Mouse (Mus musculus) midbrain, postnatal 0 days (tissue): ENCODE measurements around the gene Prcc. TPM values are rescaled to one million over a fixed set of nuclear protein-coding genes. Genes with fewer than 3 reads are reported as not detected.

Source experiments
- ATAC-seq: fragments of 200-750 bp; cut with Nextera tagmentation; 2 replicates; pipeline ENCODE4 v1.8.0; 2017; ENCODE audit warnings: moderate number of reproducible peaks, mild to moderate bottlenecking, moderate TSS enrichment, moderate library complexity; ENCODE audit not compliant: low FRiP score
- DNase-seq: peaks from one replicate; pipeline ENCODE4 v3.0.0-alpha.2; 2015; ENCODE audit warnings: low spot score
- H3K27ac ChIP-seq: fragments of 300-500 bp; sonication (generic); 2 replicates; pipeline ENCODE4 v1.5.1; 2014; ENCODE audit warnings: low read depth, mild to moderate bottlenecking, low read length, mixed read lengths
- H3K27me3 ChIP-seq: fragments of 300-500 bp; sonication (generic); 2 replicates; pipeline ENCODE4 v1.6.1; 2014; ENCODE audit warnings: low read length, control low read depth, mixed read lengths; ENCODE audit not compliant: insufficient read depth
- H3K36me3 ChIP-seq: fragments of 300-500 bp; sonication (generic); 2 replicates; pipeline ENCODE4 v1.6.1; 2014; ENCODE audit warnings: low read length, control low read depth, mixed read lengths; ENCODE audit not compliant: insufficient read depth
- H3K4me1 ChIP-seq: fragments of 300-500 bp; sonication (generic); 2 replicates; pipeline ENCODE4 v1.6.1; 2014; ENCODE audit warnings: mild to moderate bottlenecking, control low read depth, antibody characterized with exemption, low read length, mixed read lengths; ENCODE audit not compliant: insufficient read depth
- H3K4me2 ChIP-seq: fragments of 300-500 bp; sonication (generic); 2 replicates; pipeline ENCODE4 v1.6.1; 2014; ENCODE audit warnings: low read depth, mild to moderate bottlenecking, low read length, mixed read lengths; ENCODE audit not compliant: poor library complexity, severe bottlenecking
- H3K4me3 ChIP-seq: fragments of 300-500 bp; sonication (generic); 2 replicates; pipeline ENCODE4 v1.5.1; 2014; ENCODE audit warnings: low read depth, mild to moderate bottlenecking, low read length, moderate library complexity
- H3K9ac ChIP-seq: fragments of 300-500 bp; sonication (generic); replicated peaks from 2 replicates; pipeline ENCODE4 v1.6.1; 2014; ENCODE audit warnings: mild to moderate bottlenecking, low read length, moderate library complexity, mixed read lengths; ENCODE audit not compliant: poor library complexity, severe bottlenecking
- H3K9me3 ChIP-seq: fragments of 300-500 bp; sonication (generic); 2 replicates; pipeline ENCODE4 v1.6.1; 2016; ENCODE audit warnings: low read length, control low read depth
- CTCF ChIP-seq: IDR thresholded peaks from 2 replicates; pipeline ENCODE4 v1.5.1; 2016; ENCODE audit warnings: antibody characterized with exemption, mild to moderate bottlenecking
- WGBS: fragments of 180-500 bp; shearing (Covaris S2); extraction: QIAGEN DNeasy Blood & Tissue Kit; methylation state at CpG from one replicate; pipeline ENCODE4 v1.1.7; 2014; 5-methylcytosine and 5-hydroxymethylcytosine counted together
- polyA plus RNA-seq: library from polyadenylated mRNA; unstranded; fragments of >200 nt; fragmentation: Nextera tagmentation; extraction: Ambion mirVana; gene quantifications from 2 replicates; pipeline ENCODE4 v1.2.1, GENCODE M21; 2015
- total RNA-seq: library from RNA; depleted of rRNA; stranded (reverse); fragments of >200 nt; gene quantifications from 2 replicates; pipeline ENCODE4 v1.2.3, GENCODE M21; 2014; rRNA removed

The Prcc gene
- 92.6 and 94.8 TPM in 2 replicates for total RNA-seq
- polyA plus RNA-seq = 21.1 and 24.3 TPM in 2 replicates

- Histone ChIP-seq H3K4me2 (peak within 1 kb of the TSS; percentile 91), H3K4me3 (peak within 1 kb of the TSS; percentile 98), H3K9me3 (no peaks in the 10 kb centered on the region), H3K4me1 (peaks cover 13% of the 10 kb centered on the region), H3K36me3 (no peaks in the 10 kb centered on the region), H3K27me3 (no peaks in the 10 kb centered on the region), H3K27ac (peak within 1 kb of the TSS; percentile 85), H3K9ac (peak within 1 kb of the TSS; percentile 96)
- peak; percentile 100 for DNase-seq
- ATAC-seq = peak; percentile 99
- no peak for TF ChIP-seq CTCF
- WGBS = under 1% methylated on average over 29 of the region's 33 CpGs
These were observed at the start of gene Prcc for GRCm38 (mm10) chr3:87885281-87886003. TSS of gene Prcc (minus strand) at chr3:87885608.

GRCm38 (mm10) chr3:87935201-87935600 is 49.8 kb upstream of the Prcc start:
- Histone ChIP-seq H3K27me3 (no peaks in the 10 kb centered on the region), H3K4me2 (no peak overlapping the region), H3K4me1 (peaks cover 5% of the 10 kb centered on the region), H3K4me3 (no peak overlapping the region), H3K9me3 (no peaks in the 10 kb centered on the region), H3K9ac (no peak overlapping the region), H3K36me3 (peaks cover 33% of the 10 kb centered on the region), H3K27ac (no peak overlapping the region)
- no peak for ATAC-seq
- TF ChIP-seq CTCF = no peak
- no peak for DNase-seq
- WGBS = 86% methylated on average over 4 of the region's 4 CpGs

GRCm38 (mm10) chr3:87934501-87934900 is 49.1 kb upstream of the Prcc start:
- H3K4me1 ChIP-seq = peaks cover 5% of the 10 kb centered on the region
- H3K9me3 ChIP-seq = no peaks in the 10 kb centered on the region
- H3K27ac ChIP-seq = no peak overlapping the region
- no peak overlapping the region for H3K4me2 ChIP-seq
- peaks cover 31% of the 10 kb centered on the region for H3K36me3 ChIP-seq
- ATAC-seq (no peak), DNase-seq (no peak)
- no peak overlapping the region for H3K4me3 ChIP-seq
- H3K27me3 ChIP-seq = no peaks in the 10 kb centered on the region
- H3K9ac ChIP-seq = 0 out of 2 replicates have a peak overlapping the region, but pooled peaks have one; percentile 8
- WGBS = 69% methylated on average over 4 of the region's 4 CpGs
- TF ChIP-seq CTCF = no peak

GRCm38 (mm10) chr3:87934026-87934425 is 48.6 kb upstream of the Prcc start:
- peaks cover 9% of the 10 kb centered on the region for H3K4me1 ChIP-seq
- ATAC-seq = no peak
- H3K27ac ChIP-seq = no peak overlapping the region
- H3K4me3 ChIP-seq = no peak overlapping the region
- no peak overlapping the region for H3K9ac ChIP-seq
- no peak for DNase-seq
- no peak overlapping the region for H3K4me2 ChIP-seq
- H3K9me3 ChIP-seq = no peaks in the 10 kb centered on the region
- H3K27me3 ChIP-seq = no peaks in the 10 kb centered on the region
- WGBS = 89% methylated on average over 5 of the region's 5 CpGs
- TF ChIP-seq CTCF = no peak
- H3K36me3 ChIP-seq = peaks cover 27% of the 10 kb centered on the region; the same call in 1 of the 2 replicates

GRCm38 (mm10) chr3:87930078-87930795 is 44.8 kb upstream of the Prcc start, which contains the start of the genes Isg20l2 and Rrnad1:
TSS of gene Isg20l2 (plus strand) at chr3:87930314.
TSS of gene Rrnad1 (minus strand) at chr3:87930717.
- ATAC-seq (peak; percentile 98), DNase-seq (peak; percentile 98)
- Histone ChIP-seq H3K9me3 (no peaks in the 10 kb centered on the region), H3K27ac (peak within 1 kb of the TSS; percentile 92), H3K36me3 (peaks cover 23% of the 10 kb centered on the region), H3K4me2 (peak within 1 kb of the TSS; percentile 72), H3K27me3 (no peaks in the 10 kb centered on the region), H3K9ac (peak within 1 kb of the TSS; percentile 87), H3K4me3 (peak within 1 kb of the TSS; percentile 88), H3K4me1 (peaks cover 9% of the 10 kb centered on the region)
- TF ChIP-seq CTCF = peak; percentile 81
- under 1% methylated on average over 74 of the region's 78 CpGs for WGBS
